Mouse (Mus musculus) retina, postnatal 1 day (tissue): ENCODE measurements at regions not wholly inside any gene's neighbourhood (a gene's known extent, or its start where the extent isn't known, plus 50 kb on each side); places are given as distances from the start of the nearest gene placed in this dataset.

Experiments
- DNase-seq: peaks from one replicate; pipeline ENCODE4 v3.0.0-alpha.2; 2012

GRCm38 (mm10) chr5:133676791-133677450, 422.6 kb upstream of the Castor2 start:
- no peak for DNase-seq

- DNase-seq: no peak
Observed at GRCm38 (mm10) chr5:133675636-133676035, 423.9 kb upstream of the Castor2 start.

- DNase-seq: peak; percentile 59
Observed at GRCm38 (mm10) chr5:133666473-133666872, 433.0 kb upstream of the Castor2 start.

- DNase-seq: no peak
Observed at GRCm38 (mm10) chr5:133662474-133663256, 436.8 kb upstream of the Castor2 start.

- DNase-seq: no peak
Observed at GRCm38 (mm10) chr5:133660351-133660750, 439.2 kb upstream of the Castor2 start.

GRCm38 (mm10) chr5:133656837-133657236, 442.7 kb upstream of the Castor2 start:
- DNase-seq: no peak

GRCm38 (mm10) chr5:133653431-133653830, 446.1 kb upstream of the Castor2 start:
- DNase-seq: no peak

- no peak for DNase-seq
Observed at GRCm38 (mm10) chr5:133650246-133650645, 449.3 kb upstream of the Castor2 start.

- DNase-seq: peak; percentile 73
Observed at GRCm38 (mm10) chr5:133645696-133646195, 453.8 kb upstream of the Castor2 start.

- DNase-seq: no peak
Observed at GRCm38 (mm10) chr5:133643326-133643725, 456.2 kb upstream of the Castor2 start.

- peak; percentile 34 for DNase-seq
Observed at GRCm38 (mm10) chr5:133634481-133634880, 465.0 kb upstream of the Castor2 start.

GRCm38 (mm10) chr5:133631812-133632211, 467.7 kb upstream of the Castor2 start:
- DNase-seq: no peak

- DNase-seq: peak; percentile 33
Observed at GRCm38 (mm10) chr5:133619347-133619746, 480.2 kb upstream of the Castor2 start.

GRCm38 (mm10) chr5:133601241-133601739, 498.2 kb upstream of the Castor2 start:
- DNase-seq: no peak

GRCm38 (mm10) chr5:133600630-133601029, 498.9 kb upstream of the Castor2 start:
- peak; percentile 24 for DNase-seq

GRCm38 (mm10) chr5:133598105-133598504, 501.4 kb upstream of the Castor2 start:
- DNase-seq: peak; percentile 16

GRCm38 (mm10) chr5:133586492-133586891, 513.0 kb upstream of the Castor2 start:
- DNase-seq: no peak

- peak; percentile 83 for DNase-seq
Observed at GRCm38 (mm10) chr5:133585181-133585580, 514.3 kb upstream of the Castor2 start.

- peak; percentile 34 for DNase-seq
Observed at GRCm38 (mm10) chr5:133576595-133576994, 522.9 kb upstream of the Castor2 start.

GRCm38 (mm10) chr5:133569096-133569495, 530.4 kb upstream of the Castor2 start:
- DNase-seq: no peak

- no peak for DNase-seq
Observed at GRCm38 (mm10) chr5:133566506-133566905, 533.0 kb upstream of the Castor2 start.

- DNase-seq: no peak
Observed at GRCm38 (mm10) chr5:133550657-133551056, 548.9 kb upstream of the Castor2 start.

GRCm38 (mm10) chr5:133542217-133542616, 557.3 kb upstream of the Castor2 start:
- no peak for DNase-seq

GRCm38 (mm10) chr5:133532678-133533077, 566.8 kb upstream of the Castor2 start:
- peak; percentile 24 for DNase-seq
